Mouse (Mus musculus) urinary bladder, adult 2 months (tissue): ENCODE data around the gene Nipal3. TPM values are rescaled to one million over a fixed set of nuclear protein-coding genes. Genes with fewer than 3 reads are reported as not detected.

Experiments
- DNase-seq: peaks from one replicate; pipeline ENCODE4 v3.0.0; 2022; ENCODE audit warnings: low spot score
- polyA plus RNA-seq: library from polyadenylated mRNA; depleted of rRNA; stranded (reverse); fragments of >200 nt; gene quantifications from 2 replicates; pipeline ENCODE4 v1.2.3, GENCODE M21; 2012

The Nipal3 gene
- polyA plus RNA-seq, 1 experiment, result 26.9 TPM

DNA sequence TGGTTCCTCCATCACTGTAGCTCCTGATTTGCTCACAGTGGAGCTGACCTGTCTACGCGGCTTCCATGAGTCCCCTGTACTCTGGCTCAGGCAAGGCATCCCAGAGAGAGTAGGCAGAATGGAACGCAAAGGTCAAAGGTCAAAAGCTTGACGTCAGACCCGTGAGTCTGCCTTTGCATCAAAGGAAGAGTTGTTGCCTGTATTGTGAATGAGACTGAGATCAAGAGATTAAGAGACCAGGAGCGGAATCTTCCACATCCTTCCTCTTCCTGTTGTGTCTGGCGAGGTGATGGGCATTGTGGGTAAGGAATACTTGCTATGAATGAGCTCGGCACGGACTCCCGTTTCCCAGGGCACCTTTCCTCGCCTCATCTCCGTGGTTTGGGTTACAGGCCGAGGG, 58.5 kb downstream of the Nipal3 start:
- DNase-seq, result no peak

DNA sequence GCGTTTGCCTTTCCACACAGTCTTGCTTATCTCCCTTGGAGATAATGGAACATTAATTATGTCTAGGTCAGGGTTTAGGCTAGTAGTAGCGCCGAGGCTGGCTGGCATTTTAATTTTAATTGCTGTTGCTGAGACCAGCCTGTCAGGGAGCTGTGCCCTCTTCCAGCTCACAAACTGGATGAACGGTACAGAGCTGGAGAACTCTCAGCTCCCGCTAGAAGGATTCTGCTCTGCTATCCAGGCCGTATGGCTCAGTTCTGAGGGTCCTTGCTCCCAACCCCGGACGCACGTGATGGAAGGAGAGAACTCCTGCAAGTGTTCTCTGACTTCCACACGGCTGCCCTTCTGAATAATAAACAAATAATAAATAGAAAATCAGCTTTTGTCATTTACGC, 60.4 kb downstream of the Nipal3 start:
- no peak for DNase-seq

DNA sequence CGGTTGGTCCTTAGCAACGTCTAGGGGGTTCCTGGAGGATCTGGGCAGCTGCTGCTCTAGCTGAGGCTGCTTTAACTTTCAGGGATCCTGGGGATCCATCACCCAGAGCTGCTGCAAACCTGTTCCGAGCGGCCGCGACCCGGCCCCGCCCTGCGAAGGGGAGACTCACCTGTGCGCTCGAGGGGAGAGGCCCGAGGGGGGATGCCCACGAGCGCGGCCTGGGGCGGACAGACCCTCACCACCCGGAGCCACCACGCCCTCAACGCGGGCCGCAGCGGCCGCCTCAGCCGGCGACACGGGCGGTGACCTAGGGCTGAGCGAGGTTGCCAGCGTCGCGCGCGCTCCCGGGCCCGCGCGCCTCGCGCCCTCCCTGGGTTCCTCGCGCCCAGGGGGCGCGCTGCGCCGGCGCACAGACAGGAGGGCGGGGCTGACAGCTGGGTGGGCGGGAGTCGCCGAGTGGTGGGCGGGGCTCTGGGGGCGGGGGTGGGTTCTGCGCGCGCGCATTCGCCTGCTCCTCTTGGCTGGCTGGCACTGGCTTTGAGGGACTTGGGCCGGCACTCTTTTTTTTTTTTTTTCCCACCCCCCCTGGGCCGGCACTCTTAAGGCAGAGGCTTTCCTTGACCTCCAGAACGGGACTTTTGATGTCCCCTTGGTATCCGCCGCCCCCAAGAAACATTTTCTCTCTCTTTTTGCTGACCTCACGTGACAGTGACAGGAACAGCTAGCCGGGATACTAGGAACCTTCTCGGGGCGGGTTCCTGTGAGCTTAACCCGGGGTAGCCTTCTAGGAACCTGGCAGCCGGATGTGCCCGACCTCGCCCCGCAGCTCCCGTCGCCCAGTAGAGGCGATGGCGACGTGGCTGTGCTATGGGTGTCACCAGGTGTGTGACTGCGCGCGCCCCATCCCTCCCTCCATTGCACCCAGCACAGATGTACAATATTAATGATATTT, 61.1 kb downstream of the Nipal3 start, which contains the start of gene Rcan3:
Rcan3 (minus strand) TSS at position 411 of the 952 bp plus-strand sequence.
- peak; percentile 69 for DNase-seq

GRCm38 (mm10) chr4:135433086-135433442, 61.8 kb downstream of the Nipal3 start:
- DNase-seq, result no peak

- no peak for DNase-seq
Measured at GRCm38 (mm10) chr4:135429990-135430760, 64.7 kb downstream of the Nipal3 start.

GRCm38 (mm10) chr4:135429383-135429782, 65.5 kb downstream of the Nipal3 start:
- DNase-seq, result no peak

DNA sequence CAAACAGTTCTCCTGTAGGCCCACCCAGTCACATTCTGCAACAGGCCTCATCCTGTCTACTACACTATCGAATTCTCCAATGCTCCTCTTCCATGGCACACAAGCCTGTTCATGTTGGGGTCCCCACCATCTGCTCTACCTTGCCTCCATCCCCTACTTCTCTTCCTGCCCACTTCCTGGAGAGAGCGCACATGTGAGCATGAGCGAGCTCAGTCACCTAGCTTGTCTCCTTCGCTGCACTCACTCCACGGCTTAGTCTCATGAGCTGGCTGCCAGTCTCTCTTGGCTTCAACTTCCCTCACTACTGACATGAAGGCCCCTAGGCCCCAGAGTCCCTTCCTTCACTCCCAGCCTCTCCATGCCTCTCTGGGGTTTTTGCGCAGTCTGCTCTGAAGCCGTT, 68.3 kb downstream of the Nipal3 start:
- DNase-seq, result no peak

- no peak for DNase-seq
Measured at GRCm38 (mm10) chr4:135425625-135426024, 69.2 kb downstream of the Nipal3 start.

GRCm38 (mm10) chr4:135420961-135421360, 73.9 kb downstream of the Nipal3 start:
- no peak for DNase-seq

DNA sequence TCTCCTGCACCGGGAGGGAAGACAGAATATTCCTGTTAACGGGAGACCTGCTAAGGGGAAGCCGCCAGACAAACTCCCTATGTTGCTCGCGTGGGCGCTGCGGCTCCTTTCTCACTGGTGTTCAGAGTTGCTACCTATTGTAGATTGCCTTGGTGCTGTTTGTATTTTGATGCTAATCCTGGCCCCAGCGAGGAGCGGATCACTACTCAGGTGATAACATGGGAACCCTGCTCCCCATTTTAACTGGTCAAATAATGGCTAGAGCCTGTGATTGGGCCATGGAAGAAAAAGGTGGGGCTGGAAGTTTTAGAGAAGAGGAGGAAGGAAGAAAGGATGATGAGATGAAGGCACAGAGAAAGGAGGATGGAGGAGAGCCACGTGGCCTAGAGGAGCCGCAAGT, 74.4 kb downstream of the Nipal3 start:
- DNase-seq, result no peak

DNA sequence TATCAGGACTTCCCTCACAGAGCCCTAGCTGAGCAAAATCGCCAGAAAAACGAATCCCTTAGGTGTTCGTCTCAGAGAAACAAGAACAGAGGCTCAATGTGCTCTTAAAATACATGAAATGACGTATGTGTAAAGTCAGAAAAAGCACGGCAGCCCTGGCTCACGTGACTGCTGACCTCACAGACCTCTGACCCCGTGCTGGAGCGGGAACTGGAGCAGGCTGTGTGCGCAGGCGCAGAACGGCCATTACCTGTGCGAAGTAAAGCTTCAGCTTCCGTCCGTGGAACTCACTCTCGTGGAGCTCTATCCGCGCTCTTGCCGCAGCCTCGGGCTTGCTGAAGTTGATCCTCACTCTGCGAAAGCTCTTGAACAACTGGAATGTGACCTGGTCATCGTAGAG, 74.8 kb downstream of the Nipal3 start:
- DNase-seq, result no peak

- DNase-seq, result no peak
Measured at GRCm38 (mm10) chr4:135416367-135416766, 78.5 kb downstream of the Nipal3 start.

DNA sequence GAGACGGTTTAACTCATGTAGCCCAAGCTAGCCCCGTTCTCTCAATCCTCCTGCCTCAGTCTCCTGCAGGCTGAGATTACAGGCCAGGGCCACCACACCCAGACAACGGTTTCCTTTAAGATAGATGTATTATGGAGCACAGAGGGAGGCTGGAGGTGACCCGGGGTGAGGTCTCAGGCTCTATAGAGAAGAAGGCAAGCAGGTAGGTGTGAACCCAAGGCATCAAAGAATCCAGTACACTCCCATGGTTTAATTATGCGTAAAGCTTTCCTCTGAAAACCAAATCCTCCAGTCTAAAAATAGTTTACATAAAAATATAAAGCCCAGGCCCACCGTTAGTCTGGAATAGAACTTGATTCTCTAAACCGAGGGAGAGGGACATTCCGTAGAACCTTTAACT, 81.3 kb downstream of the Nipal3 start:
- DNase-seq, result no peak

DNA sequence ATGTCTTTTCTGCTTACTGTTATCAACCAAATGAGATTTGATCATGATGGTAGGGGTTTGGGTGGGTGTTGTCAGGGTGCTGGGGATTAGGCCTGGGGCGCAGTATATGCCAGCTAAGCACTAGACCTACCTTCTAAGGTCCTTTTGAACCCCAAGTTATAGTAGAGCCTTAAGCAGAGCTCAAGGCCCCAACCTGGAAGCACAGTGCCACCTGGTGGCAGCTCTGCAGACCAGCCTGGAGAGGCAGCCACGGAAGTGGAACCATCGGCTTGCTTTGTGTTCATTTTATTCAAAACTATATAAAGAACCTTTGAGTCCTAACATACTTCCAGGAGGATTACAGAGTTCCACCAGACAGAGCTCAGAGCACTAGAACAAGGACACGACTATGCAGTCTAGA, 83.2 kb downstream of the Nipal3 start:
- peak; percentile 49 for DNase-seq

DNA sequence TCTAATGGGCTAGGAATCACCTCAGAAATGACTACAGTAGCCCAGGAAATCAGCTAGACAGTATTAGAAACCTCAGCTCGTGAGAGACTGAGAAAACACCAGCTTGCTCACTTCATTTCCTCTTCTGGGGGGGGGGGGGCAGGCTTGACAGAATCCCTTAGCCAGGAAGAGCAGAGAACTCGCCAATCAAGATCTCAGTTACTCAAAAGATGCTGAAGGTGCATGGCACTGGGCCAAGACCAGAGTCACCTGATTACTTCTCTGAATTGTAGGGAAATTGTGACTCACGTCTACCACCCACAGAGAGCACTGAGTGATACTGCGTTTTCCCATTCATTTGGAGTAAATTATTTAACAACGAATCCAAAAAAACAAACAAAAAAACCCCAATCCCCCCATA, 88.7 kb downstream of the Nipal3 start:
- DNase-seq, result no peak

DNA sequence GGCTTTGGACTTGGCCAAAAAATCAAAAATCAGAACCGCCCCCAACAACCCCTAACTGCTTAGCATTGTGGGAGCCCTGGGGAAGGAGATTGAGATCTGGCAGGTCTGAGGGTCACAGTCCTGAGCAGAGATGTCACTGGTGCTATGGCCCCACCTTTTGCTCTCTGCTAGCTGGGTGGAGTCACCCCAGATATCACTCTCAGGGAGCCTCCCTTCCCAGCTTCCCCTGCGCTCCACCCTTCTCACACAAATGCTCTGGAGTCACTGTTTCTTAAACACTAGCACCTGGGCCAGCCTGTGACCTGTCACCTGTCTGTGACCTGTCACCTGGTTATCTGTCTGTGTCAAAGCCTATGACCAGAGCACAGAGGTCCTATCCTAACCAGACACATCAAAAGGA, 89.9 kb downstream of the Nipal3 start:
- DNase-seq, result no peak

- DNase-seq, result no peak
Measured at GRCm38 (mm10) chr4:135404048-135404447, 90.8 kb downstream of the Nipal3 start.

DNA sequence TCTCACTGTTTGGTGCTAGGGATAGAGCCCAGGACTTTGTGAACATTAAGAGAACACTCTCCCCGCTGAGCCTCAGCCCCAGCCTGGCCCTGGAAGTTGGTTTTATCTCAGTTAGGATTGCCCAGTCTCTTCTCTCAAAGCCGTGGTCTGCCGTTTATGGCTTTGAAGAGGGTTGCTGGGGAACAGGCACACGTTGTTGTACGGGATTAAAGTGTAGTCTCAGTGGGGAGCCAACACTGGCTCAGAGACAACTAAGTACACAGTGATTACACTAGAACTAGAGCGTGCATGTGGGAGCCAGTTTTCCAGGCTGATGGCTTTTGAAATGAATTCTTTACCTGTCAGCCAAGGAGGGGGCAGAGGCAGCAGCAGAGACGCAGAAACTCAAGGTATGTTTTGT, 93.0 kb downstream of the Nipal3 start:
- DNase-seq, result no peak

- no peak for DNase-seq
Measured at GRCm38 (mm10) chr4:135397991-135398390, 96.8 kb downstream of the Nipal3 start, which contains the start of gene Ncmap. Gene Ncmap, minus strand, starts transcription at chr4:135398227.

DNA sequence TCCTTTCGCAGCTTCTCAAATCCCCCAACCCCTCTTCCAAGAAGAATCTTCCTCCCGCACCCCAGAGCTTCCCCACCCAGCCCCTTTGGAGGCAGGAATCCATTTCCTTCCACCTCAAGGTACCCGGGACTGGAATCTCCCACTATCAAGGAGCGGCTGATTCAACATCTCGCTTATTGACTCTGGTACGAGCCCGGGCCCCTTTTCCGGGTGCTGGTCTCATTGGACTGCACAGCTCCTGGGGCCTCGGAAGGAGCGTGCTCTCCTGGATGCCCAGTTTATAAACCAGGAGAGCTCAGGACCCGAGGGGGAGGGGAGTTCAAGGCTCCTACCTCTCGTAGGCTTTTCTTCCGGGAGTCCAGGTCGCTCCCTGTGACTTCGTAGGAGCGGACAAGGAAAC, 97.3 kb downstream of the Nipal3 start:
- DNase-seq, result no peak

- DNase-seq, result no peak
Measured at GRCm38 (mm10) chr4:135396303-135396702, 98.5 kb downstream of the Nipal3 start.
